Mouse (Mus musculus) intestine, embryonic 14.5 days (tissue): ENCODE results near the gene Crygb. TPM values are rescaled to one million over a fixed set of nuclear protein-coding genes. Genes with fewer than 3 reads are reported as not detected.

ENCODE experiments used
- ATAC-seq: fragments of 200-750 bp; cut with Nextera tagmentation; replicated peaks from 2 replicates; pipeline ENCODE4 v1.8.0; 2017; ENCODE audit warnings: low read depth, moderate number of reproducible peaks, moderate TSS enrichment, moderate library complexity; ENCODE audit not compliant: low FRiP score, low TSS enrichment
- DNase-seq: peaks from one replicate; pipeline ENCODE4 v3.0.0-alpha.2; 2018; ENCODE audit warnings: low spot score
- H3K27ac ChIP-seq: fragments of 300-500 bp; sonication (generic); 2 replicates; pipeline ENCODE4 v1.5.1; 2014; ENCODE audit warnings: low read depth, mild to moderate bottlenecking, control low read depth
- H3K27me3 ChIP-seq: fragments of 300-500 bp; sonication (generic); replicated peaks from 2 replicates; pipeline ENCODE4 v1.6.1; 2014; ENCODE audit warnings: low read length, control low read depth; ENCODE audit not compliant: control insufficient read depth, insufficient read depth
- H3K36me3 ChIP-seq: fragments of 300-500 bp; sonication (generic); 2 replicates; pipeline ENCODE4 v1.6.1; 2014; ENCODE audit warnings: low read length, control low read depth; ENCODE audit not compliant: control insufficient read depth, insufficient read depth
- H3K4me1 ChIP-seq: fragments of 300-500 bp; sonication (generic); replicated peaks from 2 replicates; pipeline ENCODE4 v1.6.1; 2014; ENCODE audit warnings: low read length, control low read depth, mixed read lengths; ENCODE audit not compliant: control insufficient read depth, insufficient read depth
- H3K4me2 ChIP-seq: fragments of 300-500 bp; sonication (generic); 2 replicates; pipeline ENCODE4 v1.6.1; 2014; ENCODE audit warnings: low read length
- H3K4me3 ChIP-seq: fragments of 300-500 bp; sonication (generic); 2 replicates; pipeline ENCODE4 v1.5.1; 2014; ENCODE audit warnings: low read depth, low read length, control low read depth, mixed read lengths
- H3K9ac ChIP-seq: fragments of 300-500 bp; sonication (generic); 2 replicates; pipeline ENCODE4 v1.6.1; 2014; ENCODE audit warnings: mild to moderate bottlenecking, low read length
- H3K9me3 ChIP-seq: fragments of 300-500 bp; sonication (generic); 2 replicates; pipeline ENCODE4 v1.6.1; 2016; ENCODE audit warnings: low read length, control low read depth; ENCODE audit not compliant: control insufficient read depth
- WGBS: fragments of 180-500 bp; shearing (Covaris S2); extraction: QIAGEN DNeasy Blood & Tissue Kit; methylation state at CpG from one replicate; pipeline ENCODE4 v1.1.7; 2014; 5-methylcytosine and 5-hydroxymethylcytosine counted together
- polyA plus RNA-seq: library from polyadenylated mRNA; unstranded; fragments of >200 nt; fragmentation: Nextera tagmentation; extraction: Ambion mirVana; gene quantifications from 2 replicates; pipeline ENCODE4 v1.2.1, GENCODE M21; 2014

The Crygb gene
- polyA plus RNA-seq, 1 experiment from 2014 or later = not detected

- Histone ChIP-seq H3K9me3 (no peaks in the 10 kb centered on the region), H3K27ac (no peak overlapping the region), H3K4me1 (no peaks in the 10 kb centered on the region), H3K36me3 (no peaks in the 10 kb centered on the region), H3K27me3 (no peaks in the 10 kb centered on the region), H3K9ac (no peak overlapping the region), H3K4me2 (peak overlapping the region; percentile 40), H3K4me3 (no peak overlapping the region)
- ATAC-seq (0 out of 2 replicates have a peak, but pooled peaks have one; percentile 21), DNase-seq (no peak)
- WGBS = 52% methylated on average over 14 of the region's 14 CpGs
Measured at GRCm38 (mm10) chr1:65112807-65113196, 30.7 kb upstream of the Crygb start.

GRCm38 (mm10) chr1:65112031-65112806, 30.1 kb upstream of the Crygb start:
- Histone ChIP-seq H3K36me3 (no peaks in the 10 kb centered on the region), H3K4me2 (peak overlapping the region; percentile 40), H3K27me3 (no peaks in the 10 kb centered on the region), H3K4me3 (0 out of 2 replicates have a peak overlapping the region, but pooled peaks have one; percentile 6), H3K27ac (no peak overlapping the region), H3K4me1 (no peaks in the 10 kb centered on the region), H3K9ac (no peak overlapping the region), H3K9me3 (no peaks in the 10 kb centered on the region)
- peak; percentile 87 for DNase-seq
- 8% methylated on average over 8 of the region's 8 CpGs for WGBS
- ATAC-seq = peak; percentile 79

GRCm38 (mm10) chr1:65109756-65110435, 27.8 kb upstream of the Crygb start:
- no peak overlapping the region for H3K4me2 ChIP-seq
- WGBS = 69% methylated on average over 25 of the region's 25 CpGs
- ATAC-seq (no peak), DNase-seq (no peak)
- no peak overlapping the region for H3K4me3 ChIP-seq
- no peak overlapping the region for H3K9ac ChIP-seq
- no peaks in the 10 kb centered on the region for H3K27me3 ChIP-seq
- no peaks in the 10 kb centered on the region for H3K36me3 ChIP-seq
- no peaks in the 10 kb centered on the region for H3K9me3 ChIP-seq
- no peak overlapping the region for H3K27ac ChIP-seq
- H3K4me1 ChIP-seq = no peaks in the 10 kb centered on the region

GRCm38 (mm10) chr1:65109196-65109595, 27.1 kb upstream of the Crygb start:
- H3K27ac ChIP-seq = no peak overlapping the region
- H3K9me3 ChIP-seq = no peaks in the 10 kb centered on the region
- H3K27me3 ChIP-seq = no peaks in the 10 kb centered on the region
- H3K4me3 ChIP-seq = no peak overlapping the region
- ATAC-seq = no peak
- 83% methylated on average over 8 of the region's 8 CpGs for WGBS
- H3K4me1 ChIP-seq = no peaks in the 10 kb centered on the region
- H3K9ac ChIP-seq = no peak overlapping the region
- no peak overlapping the region for H3K4me2 ChIP-seq
- DNase-seq = no peak
- no peaks in the 10 kb centered on the region for H3K36me3 ChIP-seq

GRCm38 (mm10) chr1:65107654-65108279, 25.7 kb upstream of the Crygb start:
- H3K4me1 ChIP-seq = no peaks in the 10 kb centered on the region
- H3K27ac ChIP-seq = no peak overlapping the region
- H3K9ac ChIP-seq = no peak overlapping the region
- 87% methylated on average over 10 of the region's 10 CpGs for WGBS
- no peak overlapping the region for H3K4me3 ChIP-seq
- no peaks in the 10 kb centered on the region for H3K36me3 ChIP-seq
- H3K4me2 ChIP-seq = no peak overlapping the region
- H3K9me3 ChIP-seq = no peaks in the 10 kb centered on the region
- ATAC-seq (no peak), DNase-seq (no peak)
- no peaks in the 10 kb centered on the region for H3K27me3 ChIP-seq

GRCm38 (mm10) chr1:65103273-65103672, 21.2 kb upstream of the Crygb start, which contains the start of gene Cryga:
Gene Cryga, minus strand, starts transcription at chr1:65103373.
- no peaks in the 10 kb centered on the region for H3K36me3 ChIP-seq
- H3K27ac ChIP-seq = no peak within 1 kb of the TSS
- H3K4me3 ChIP-seq = no peak within 1 kb of the TSS
- DNase-seq = no peak
- H3K4me1 ChIP-seq = no peaks in the 10 kb centered on the region
- no peaks in the 10 kb centered on the region for H3K27me3 ChIP-seq
- no peak within 1 kb of the TSS for H3K9ac ChIP-seq
- H3K4me2 ChIP-seq = no peak within 1 kb of the TSS
- H3K9me3 ChIP-seq = no peaks in the 10 kb centered on the region
- WGBS = 89% methylated on average over 11 of the region's 11 CpGs
- no peak for ATAC-seq

- Histone ChIP-seq H3K4me2 (no peak overlapping the region), H3K36me3 (no peaks in the 10 kb centered on the region), H3K4me1 (no peaks in the 10 kb centered on the region), H3K27ac (no peak overlapping the region), H3K27me3 (no peaks in the 10 kb centered on the region), H3K4me3 (no peak overlapping the region), H3K9ac (no peak overlapping the region), H3K9me3 (no peaks in the 10 kb centered on the region)
- WGBS = 83% methylated on average over 3 of the region's 3 CpGs
- ATAC-seq (no peak), DNase-seq (no peak)
Measured at GRCm38 (mm10) chr1:65096953-65097352, 14.9 kb upstream of the Crygb start.

GRCm38 (mm10) chr1:65091566-65091965, 9.5 kb upstream of the Crygb start:
- Histone ChIP-seq H3K27ac (no peak overlapping the region), H3K4me2 (no peak overlapping the region), H3K9me3 (no peaks in the 10 kb centered on the region), H3K36me3 (no peaks in the 10 kb centered on the region), H3K4me3 (no peak overlapping the region), H3K27me3 (no peaks in the 10 kb centered on the region), H3K9ac (no peak overlapping the region), H3K4me1 (no peaks in the 10 kb centered on the region)
- WGBS = 91% methylated on average over 3 of the region's 3 CpGs
- ATAC-seq (no peak), DNase-seq (no peak)
